Mouse (Mus musculus) C2C12 (cell line): Measurements from ENCODE around the gene Spi1. TPM values are rescaled to one million over a fixed set of nuclear protein-coding genes. Genes with fewer than 3 reads are reported as not detected.

Source experiments
- H3K27me3 ChIP-seq: one replicate; pipeline ENCODE4 v1.6.1; 2011; ENCODE audit not compliant: control insufficient read depth, insufficient read depth, insufficient read length
- H3K36me3 ChIP-seq: one replicate; pipeline ENCODE4 v1.6.1; 2011; ENCODE audit not compliant: control insufficient read depth, insufficient read depth
- H3K4me3 ChIP-seq: one replicate; pipeline ENCODE4 v1.5.1; 2011; ENCODE audit warnings: mild to moderate bottlenecking, control low read depth; ENCODE audit not compliant: poor library complexity, insufficient read depth, severe bottlenecking
- H3K79me2 ChIP-seq: one replicate; pipeline ENCODE4 v1.6.1; 2011; ENCODE audit not compliant: control insufficient read depth, insufficient read depth
- H3K79me3 ChIP-seq: one replicate; pipeline ENCODE4 v1.6.1; 2011; ENCODE audit warnings: low read depth, control low read depth
- H3ac ChIP-seq: one replicate; pipeline ENCODE3; 2011; ENCODE audit warnings: low read depth; ENCODE audit not compliant: control insufficient read depth, insufficient read length
- CEBPB ChIP-seq: IDR thresholded peaks from one replicate; pipeline ENCODE4 v1.6.1; 2011; ENCODE audit warnings: low read depth, mild to moderate bottlenecking, control low read depth, moderate library complexity
- CTCF ChIP-seq: IDR thresholded peaks from one replicate; pipeline ENCODE4 v1.5.1; 2011; ENCODE audit not compliant: control insufficient read depth, insufficient read depth, insufficient read length
- FOSL1 ChIP-seq: IDR thresholded peaks from one replicate; pipeline ENCODE4 v1.8.0; 2011; ENCODE audit warnings: mild to moderate bottlenecking, low read length; ENCODE audit not compliant: poor library complexity, insufficient read depth, severe bottlenecking
- MAX ChIP-seq: IDR thresholded peaks from one replicate; pipeline ENCODE4 v1.6.1; 2011; ENCODE audit warnings: mild to moderate bottlenecking, control low read depth
- MYOD1 ChIP-seq: IDR thresholded peaks from one replicate; pipeline ENCODE4 v1.6.1; 2011; ENCODE audit warnings: low read depth; ENCODE audit not compliant: control insufficient read depth, insufficient read length
- MYOG ChIP-seq: IDR thresholded peaks from one replicate; pipeline ENCODE4 v1.6.1; 2011; ENCODE audit not compliant: control insufficient read depth, insufficient read length; ENCODE audit errors: extremely low read depth
- USF1 ChIP-seq: IDR thresholded peaks from one replicate; pipeline ENCODE4 v1.6.1; 2011; ENCODE audit warnings: low read depth, mild to moderate bottlenecking, control low read depth, moderate library complexity
- polyA plus RNA-seq: library from polyadenylated mRNA; unstranded; fragments of >200 nt; fragmentation: generic; extraction: Trizol; gene quantifications from one replicate; pipeline ENCODE4 v1.2.1, GENCODE M21; 2012; ENCODE audit warnings: missing spikeins

The Spi1 gene
- polyA plus RNA-seq, 1 experiment: not detected

- Histone ChIP-seq H3K36me3 (no peaks in the 10 kb centered on the region), H3ac (no peak overlapping the region), H3K79me3 (no peaks in the 10 kb centered on the region), H3K4me3 (no peak overlapping the region), H3K27me3 (peaks cover 6% of the 10 kb centered on the region), H3K79me2 (no peaks in the 10 kb centered on the region)
- TF ChIP-seq CEBPB: no peak
Observed at GRCm38 (mm10) chr2:91086392-91087237, 4.4 kb downstream of the Spi1 start.

- TF ChIP-seq MYOG (no peak), MYOD1 (no peak), CTCF (no peak), CEBPB (no peak), FOSL1 (no peak), MAX (no peak), USF1 (no peak)
- Histone ChIP-seq H3K36me3 (no peaks in the 10 kb centered on the region), H3ac (no peak overlapping the region), H3K79me2 (no peaks in the 10 kb centered on the region), H3K79me3 (no peaks in the 10 kb centered on the region), H3K4me3 (no peak overlapping the region), H3K27me3 (peaks cover 6% of the 10 kb centered on the region)
Observed at GRCm38 (mm10) chr2:91087453-91087852, 5.3 kb downstream of the Spi1 start.

GRCm38 (mm10) chr2:91088987-91089386 lies 6.8 kb downstream of the Spi1 start:
- H3K36me3 ChIP-seq: no peaks in the 10 kb centered on the region
- no peak for TF ChIP-seq FOSL1
- no peak for TF ChIP-seq MYOD1
- TF ChIP-seq MYOG: no peak
- no peak for TF ChIP-seq MAX
- TF ChIP-seq USF1: no peak
- TF ChIP-seq CTCF: no peak
- no peak overlapping the region for H3ac ChIP-seq

GRCm38 (mm10) chr2:91090208-91090607 lies 8.0 kb downstream of the Spi1 start:
- peaks cover 6% of the 10 kb centered on the region for H3K27me3 ChIP-seq

More at GRCm38 (mm10) chr2:91088987-91089386, 6.8 kb downstream of the Spi1 start:
- Histone ChIP-seq H3K4me3 (no peak overlapping the region), H3K79me2 (no peaks in the 10 kb centered on the region), H3K27me3 (peaks cover 6% of the 10 kb centered on the region), H3K79me3 (no peaks in the 10 kb centered on the region)

GRCm38 (mm10) chr2:91090827-91091226 lies 8.6 kb downstream of the Spi1 start:
- Histone ChIP-seq H3K36me3 (no peaks in the 10 kb centered on the region), H3K4me3 (no peak overlapping the region), H3ac (no peak overlapping the region), H3K79me3 (no peaks in the 10 kb centered on the region), H3K79me2 (no peaks in the 10 kb centered on the region), H3K27me3 (peaks cover 6% of the 10 kb centered on the region)
- no peak for TF ChIP-seq USF1
- TF ChIP-seq FOSL1: no peak
- TF ChIP-seq CEBPB: no peak
- TF ChIP-seq MAX: no peak
- no peak for TF ChIP-seq CTCF
- no peak for TF ChIP-seq MYOG
- TF ChIP-seq MYOD1: no peak

More at GRCm38 (mm10) chr2:91090208-91090607, 8.0 kb downstream of the Spi1 start:
- Histone ChIP-seq H3K79me3 (no peaks in the 10 kb centered on the region), H3K36me3 (no peaks in the 10 kb centered on the region), H3K4me3 (no peak overlapping the region), H3K79me2 (no peaks in the 10 kb centered on the region), H3ac (no peak overlapping the region)
- no peak for TF ChIP-seq MYOG

- Histone ChIP-seq H3K4me3 (no peak overlapping the region), H3K36me3 (no peaks in the 10 kb centered on the region), H3K27me3 (no peaks in the 10 kb centered on the region), H3ac (no peak overlapping the region), H3K79me3 (no peaks in the 10 kb centered on the region), H3K79me2 (no peaks in the 10 kb centered on the region)
- TF ChIP-seq CEBPB (no peak), USF1 (no peak), MAX (no peak), CTCF (no peak), MYOG (no peak), FOSL1 (no peak), MYOD1 (no peak)
Observed at GRCm38 (mm10) chr2:91096524-91096923, 14.3 kb downstream of the Spi1 start.
